Mouse (Mus musculus): ENCODE measurements around the gene Kif18a.

DNA sequence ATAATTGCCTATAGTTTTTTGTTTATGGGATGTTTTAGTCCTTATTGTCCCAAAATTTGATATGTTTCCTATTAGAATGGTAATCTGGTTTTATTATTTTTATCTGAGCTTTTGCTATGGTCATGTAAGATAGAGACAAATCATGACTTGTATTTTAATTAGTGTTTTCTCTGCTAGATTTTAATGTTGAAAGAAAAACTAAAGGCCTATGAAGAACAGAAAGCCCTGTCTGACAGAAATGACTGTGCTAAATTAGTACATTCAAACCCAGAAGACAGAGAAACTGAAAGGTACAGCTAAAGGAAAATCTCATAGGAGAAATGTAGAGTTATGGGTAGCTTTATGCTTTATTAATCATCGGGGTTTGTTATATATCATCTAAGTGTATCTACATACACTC lies 17.6 kb downstream of the Kif18a start:
- no peak for TF ChIP-seq POLR2A (IDR thresholded peaks at IDR 0.05; ENCODE audit: low read depth, low read length)
- TF ChIP-seq CTCF (IDR thresholded peaks at IDR 0.05; ENCODE audit: extremely low read depth, insufficient read depth, insufficient read length, insufficient replicate concordance): no peak
